Mouse (Mus musculus) thymus, adult 2 months (tissue): ENCODE measurements around the gene Slc35f1.

Experiments used
- CTCF ChIP-seq: fragments of 200-500 bp; IDR thresholded peaks from 2 replicates; pipeline ENCODE4 v1.5.1; 2012; ENCODE audit warnings: mild to moderate bottlenecking, control low read depth, low read length, moderate library complexity, borderline replicate concordance; ENCODE audit not compliant: control insufficient read depth, poor library complexity, insufficient read depth; ENCODE audit errors: extremely low read depth
- POLR2A ChIP-seq: fragments of 200-500 bp; IDR thresholded peaks from 2 replicates; pipeline ENCODE4 v1.6.1; 2012; ENCODE audit warnings: mild to moderate bottlenecking, low read length, control low read depth, moderate library complexity; ENCODE audit not compliant: control insufficient read depth, poor library complexity, insufficient read depth; ENCODE audit errors: extremely low read depth

DNA sequence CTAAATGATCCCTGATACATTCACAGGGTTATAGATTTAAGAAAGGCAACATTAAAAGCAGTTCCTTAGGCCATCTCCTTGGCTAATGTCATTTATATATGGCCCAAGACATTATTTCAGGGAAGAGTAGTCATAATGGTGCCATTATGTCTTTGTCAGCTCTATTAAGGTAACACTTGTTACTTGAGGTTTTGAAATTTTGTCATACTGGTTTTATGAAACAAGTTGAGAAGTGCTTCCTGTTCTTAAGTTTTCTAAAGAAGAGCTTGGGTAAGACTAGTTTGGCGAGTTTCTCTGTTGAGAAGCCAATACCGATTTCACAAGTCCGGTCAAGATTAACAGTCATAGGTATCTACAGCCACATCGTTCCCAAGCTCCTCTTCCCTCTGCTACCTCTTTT lies 122.5 kb downstream of the Slc35f1 start:
- TF ChIP-seq CTCF (no peak), POLR2A (no peak)
